Mouse (Mus musculus): Measurements from ENCODE around the gene Lrr1. TPM values are rescaled to one million over a fixed set of nuclear protein-coding genes. Genes with fewer than 3 reads are reported as not detected.
A peak's percentile ranks its signal among the peaks of the same experiment; 100 is the strongest.

Lrr1 gene
- polyA plus RNA-seq, 1 experiment from 2014 or later = 9.7 TPM

- Histone ChIP-seq H3K36me3 (ENCODE audit: control insufficient read depth, insufficient read depth) (no peaks in the 10 kb centered on the region), H3K27me3 (replicated peaks; ENCODE audit: control insufficient read depth, insufficient read depth, low read length) (no peaks in the 10 kb centered on the region), H3K9me3 (ENCODE audit: control insufficient read depth, low read length) (no peaks in the 10 kb centered on the region), H3K9ac (replicated peaks; ENCODE audit: low read depth, low read length) (no peak overlapping the region), H3K27ac (ENCODE audit: low read length) (no peak overlapping the region), H3K4me2 (ENCODE audit: low read length) (no peak overlapping the region), H3K4me1 (replicated peaks; ENCODE audit: control insufficient read depth, insufficient read depth, low read length) (peaks cover 3% of the 10 kb centered on the region; the same call in 1 of the 2 replicates), H3K4me3 (replicated peaks; ENCODE audit: low read length) (no peak overlapping the region)
- ATAC-seq = no peak
- 97% methylated on average over 8 of the region's 8 CpGs for WGBS
These were observed 38.8 kb downstream of the Lrr1 start for GRCm38 (mm10) chr12:69207396-69207795.

- ATAC-seq = no peak
- Histone ChIP-seq H3K27me3 (replicated peaks; ENCODE audit: control insufficient read depth, insufficient read depth, low read length) (no peaks in the 10 kb centered on the region), H3K36me3 (ENCODE audit: control insufficient read depth, insufficient read depth) (no peaks in the 10 kb centered on the region), H3K4me2 (ENCODE audit: low read length) (no peak overlapping the region), H3K9me3 (ENCODE audit: control insufficient read depth, low read length) (no peaks in the 10 kb centered on the region), H3K4me1 (replicated peaks; ENCODE audit: control insufficient read depth, insufficient read depth, low read length) (peaks cover 3% of the 10 kb centered on the region; the same call in 1 of the 2 replicates), H3K9ac (replicated peaks; ENCODE audit: low read depth, low read length) (no peak overlapping the region), H3K4me3 (replicated peaks; ENCODE audit: low read length) (no peak overlapping the region), H3K27ac (ENCODE audit: low read length) (no peak overlapping the region)
- 90% methylated on average over 7 of the region's 7 CpGs for WGBS
These were observed 39.3 kb downstream of the Lrr1 start for GRCm38 (mm10) chr12:69207926-69208325.

GRCm38 (mm10) chr12:69208520-69208919, 39.9 kb downstream of the Lrr1 start:
- 92% methylated on average over 2 of the region's 2 CpGs for WGBS
- Histone ChIP-seq H3K36me3 (ENCODE audit: control insufficient read depth, insufficient read depth) (no peaks in the 10 kb centered on the region), H3K27me3 (replicated peaks; ENCODE audit: control insufficient read depth, insufficient read depth, low read length) (no peaks in the 10 kb centered on the region), H3K4me1 (replicated peaks; ENCODE audit: control insufficient read depth, insufficient read depth, low read length) (peaks cover 3% of the 10 kb centered on the region; the same call in 1 of the 2 replicates), H3K4me3 (replicated peaks; ENCODE audit: low read length) (no peak overlapping the region), H3K27ac (ENCODE audit: low read length) (no peak overlapping the region), H3K9me3 (ENCODE audit: control insufficient read depth, low read length) (no peaks in the 10 kb centered on the region), H3K4me2 (ENCODE audit: low read length) (no peak overlapping the region), H3K9ac (replicated peaks; ENCODE audit: low read depth, low read length) (no peak overlapping the region)
- no peak for ATAC-seq

- peaks cover 3% of the 10 kb centered on the region; the same call in 1 of the 2 replicates for H3K4me1 ChIP-seq (replicated peaks; ENCODE audit: control insufficient read depth, insufficient read depth, low read length)
- no peaks in the 10 kb centered on the region for H3K27me3 ChIP-seq (replicated peaks; ENCODE audit: control insufficient read depth, insufficient read depth, low read length)
- WGBS = 85% methylated on average over 18 of the region's 18 CpGs
- no peak overlapping the region for H3K27ac ChIP-seq (ENCODE audit: low read length)
- ATAC-seq = no peak
- H3K4me3 ChIP-seq (replicated peaks; ENCODE audit: low read length) = no peak overlapping the region
- no peaks in the 10 kb centered on the region for H3K36me3 ChIP-seq (ENCODE audit: control insufficient read depth, insufficient read depth)
- H3K9ac ChIP-seq (replicated peaks; ENCODE audit: low read depth, low read length) = no peak overlapping the region
- no peaks in the 10 kb centered on the region for H3K9me3 ChIP-seq (ENCODE audit: control insufficient read depth, low read length)
- H3K4me2 ChIP-seq (ENCODE audit: low read length) = no peak overlapping the region
These were observed 41.7 kb downstream of the Lrr1 start for GRCm38 (mm10) chr12:69210056-69210979.

- no peak for ATAC-seq
- Histone ChIP-seq H3K4me2 (ENCODE audit: low read length) (no peak overlapping the region), H3K27ac (ENCODE audit: low read length) (no peak overlapping the region), H3K9me3 (ENCODE audit: control insufficient read depth, low read length) (no peaks in the 10 kb centered on the region), H3K4me3 (replicated peaks; ENCODE audit: low read length) (no peak overlapping the region), H3K27me3 (replicated peaks; ENCODE audit: control insufficient read depth, insufficient read depth, low read length) (no peaks in the 10 kb centered on the region), H3K36me3 (ENCODE audit: control insufficient read depth, insufficient read depth) (no peaks in the 10 kb centered on the region), H3K9ac (replicated peaks; ENCODE audit: low read depth, low read length) (no peak overlapping the region), H3K4me1 (replicated peaks; ENCODE audit: control insufficient read depth, insufficient read depth, low read length) (peaks cover 7% of the 10 kb centered on the region)
- 82% methylated on average over 5 of the region's 5 CpGs for WGBS
These were observed 42.4 kb downstream of the Lrr1 start for GRCm38 (mm10) chr12:69211057-69211456.

GRCm38 (mm10) chr12:69213186-69213777, 44.7 kb downstream of the Lrr1 start:
- H3K4me3 ChIP-seq (replicated peaks; ENCODE audit: low read length) = no peak overlapping the region
- ATAC-seq = no peak
- H3K27ac ChIP-seq (ENCODE audit: low read length) = no peak overlapping the region
- no peaks in the 10 kb centered on the region for H3K9me3 ChIP-seq (ENCODE audit: control insufficient read depth, low read length)
- no peaks in the 10 kb centered on the region for H3K27me3 ChIP-seq (replicated peaks; ENCODE audit: control insufficient read depth, insufficient read depth, low read length)
- H3K4me2 ChIP-seq (ENCODE audit: low read length) = no peak overlapping the region
- no peaks in the 10 kb centered on the region for H3K36me3 ChIP-seq (ENCODE audit: control insufficient read depth, insufficient read depth)
- H3K9ac ChIP-seq (replicated peaks; ENCODE audit: low read depth, low read length) = no peak overlapping the region
- peaks cover 7% of the 10 kb centered on the region for H3K4me1 ChIP-seq (replicated peaks; ENCODE audit: control insufficient read depth, insufficient read depth, low read length)
- 97% methylated on average over 13 of the region's 13 CpGs for WGBS

- ATAC-seq = no peak; the same call in 1 of the 2 replicates
- no peaks in the 10 kb centered on the region for H3K9me3 ChIP-seq (ENCODE audit: control insufficient read depth, low read length)
- no peak overlapping the region for H3K9ac ChIP-seq (replicated peaks; ENCODE audit: low read depth, low read length)
- no peaks in the 10 kb centered on the region for H3K36me3 ChIP-seq (ENCODE audit: control insufficient read depth, insufficient read depth)
- no peak overlapping the region for H3K4me2 ChIP-seq (ENCODE audit: low read length)
- 94% methylated on average over 7 of the region's 7 CpGs for WGBS
- H3K4me3 ChIP-seq (replicated peaks; ENCODE audit: low read length) = no peak overlapping the region
- H3K4me1 ChIP-seq (replicated peaks; ENCODE audit: control insufficient read depth, insufficient read depth, low read length) = peaks cover 7% of the 10 kb centered on the region
- H3K27me3 ChIP-seq (replicated peaks; ENCODE audit: control insufficient read depth, insufficient read depth, low read length) = no peaks in the 10 kb centered on the region
- no peak overlapping the region for H3K27ac ChIP-seq (ENCODE audit: low read length)
These were observed 45.8 kb downstream of the Lrr1 start for GRCm38 (mm10) chr12:69214393-69214792.

GRCm38 (mm10) chr12:69215000-69215785, 46.6 kb downstream of the Lrr1 start:
- Histone ChIP-seq H3K4me3 (replicated peaks; ENCODE audit: low read length) (no peak overlapping the region), H3K9ac (replicated peaks; ENCODE audit: low read depth, low read length) (no peak overlapping the region), H3K27ac (ENCODE audit: low read length) (no peak overlapping the region), H3K36me3 (ENCODE audit: control insufficient read depth, insufficient read depth) (no peaks in the 10 kb centered on the region), H3K9me3 (ENCODE audit: control insufficient read depth, low read length) (no peaks in the 10 kb centered on the region), H3K4me2 (ENCODE audit: low read length) (no peak overlapping the region), H3K27me3 (replicated peaks; ENCODE audit: control insufficient read depth, insufficient read depth, low read length) (no peaks in the 10 kb centered on the region), H3K4me1 (replicated peaks; ENCODE audit: control insufficient read depth, insufficient read depth, low read length) (peaks cover 7% of the 10 kb centered on the region)
- peak; percentile 60 for ATAC-seq
- 61% methylated on average over 3 of the region's 3 CpGs for WGBS

GRCm38 (mm10) chr12:69216587-69216986, 48.0 kb downstream of the Lrr1 start:
- no peaks in the 10 kb centered on the region for H3K36me3 ChIP-seq (ENCODE audit: control insufficient read depth, insufficient read depth)
- no peak for ATAC-seq
- no peak overlapping the region for H3K4me2 ChIP-seq (ENCODE audit: low read length)
- no peak overlapping the region for H3K27ac ChIP-seq (ENCODE audit: low read length)
- no peaks in the 10 kb centered on the region for H3K27me3 ChIP-seq (replicated peaks; ENCODE audit: control insufficient read depth, insufficient read depth, low read length)
- H3K9me3 ChIP-seq (ENCODE audit: control insufficient read depth, low read length) = no peaks in the 10 kb centered on the region
- no peak overlapping the region for H3K9ac ChIP-seq (replicated peaks; ENCODE audit: low read depth, low read length)
- peaks cover 7% of the 10 kb centered on the region for H3K4me1 ChIP-seq (replicated peaks; ENCODE audit: control insufficient read depth, insufficient read depth, low read length)
- WGBS = 91% methylated on average over 7 of the region's 7 CpGs
- H3K4me3 ChIP-seq (replicated peaks; ENCODE audit: low read length) = no peak overlapping the region

All from forebrain, embryonic 16.5 days (tissue).